Mouse (Mus musculus): Measurements from ENCODE around the gene Lhfp.

Lhfp gene

GRCm38 (mm10) chr3:53042240-53042567 lies 876 bp downstream of the Lhfp start:
- no peak for DNase-seq (ENCODE audit: low spot score)

- no peak for DNase-seq (ENCODE audit: low spot score)
Observed at GRCm38 (mm10) chr3:53043206-53043780, 2.0 kb downstream of the Lhfp start.

- no peak for DNase-seq (ENCODE audit: low spot score)
Observed at GRCm38 (mm10) chr3:53044238-53044637, 2.9 kb downstream of the Lhfp start.

GRCm38 (mm10) chr3:53044682-53045299 lies 3.5 kb downstream of the Lhfp start:
- DNase-seq (ENCODE audit: low spot score), result no peak

- no peak for DNase-seq (ENCODE audit: low spot score)
Observed at GRCm38 (mm10) chr3:53045697-53046096, 4.4 kb downstream of the Lhfp start.

GRCm38 (mm10) chr3:53046371-53046770 lies 5.0 kb downstream of the Lhfp start:
- no peak for DNase-seq (ENCODE audit: low spot score)

- DNase-seq (ENCODE audit: low spot score), result no peak
Observed at GRCm38 (mm10) chr3:53052385-53052784, 11.1 kb downstream of the Lhfp start.

- no peak for DNase-seq (ENCODE audit: low spot score)
Observed at GRCm38 (mm10) chr3:53056430-53056829, 15.1 kb downstream of the Lhfp start.

- DNase-seq (ENCODE audit: low spot score), result no peak
Observed at GRCm38 (mm10) chr3:53059959-53060358, 18.6 kb downstream of the Lhfp start.

GRCm38 (mm10) chr3:53063423-53064147 lies 22.3 kb downstream of the Lhfp start:
- DNase-seq (ENCODE audit: low spot score), result no peak

- DNase-seq (ENCODE audit: low spot score), result no peak
Observed at GRCm38 (mm10) chr3:53065267-53066094, 24.2 kb downstream of the Lhfp start.

GRCm38 (mm10) chr3:53066095-53066372 lies 24.7 kb downstream of the Lhfp start:
- DNase-seq (ENCODE audit: low spot score), result no peak

- no peak for DNase-seq (ENCODE audit: low spot score)
Observed at GRCm38 (mm10) chr3:53068399-53068798, 27.1 kb downstream of the Lhfp start.

- DNase-seq (ENCODE audit: low spot score), result no peak
Observed at GRCm38 (mm10) chr3:53074264-53074663, 32.9 kb downstream of the Lhfp start.

GRCm38 (mm10) chr3:53074761-53075160 lies 33.4 kb downstream of the Lhfp start:
- no peak for DNase-seq (ENCODE audit: low spot score)

GRCm38 (mm10) chr3:53080286-53080685 lies 39.0 kb downstream of the Lhfp start:
- no peak for DNase-seq (ENCODE audit: low spot score)

GRCm38 (mm10) chr3:53080710-53081109 lies 39.4 kb downstream of the Lhfp start:
- no peak for DNase-seq (ENCODE audit: low spot score)

- no peak for DNase-seq (ENCODE audit: low spot score)
Observed at GRCm38 (mm10) chr3:53083717-53084116, 42.4 kb downstream of the Lhfp start.

- no peak for DNase-seq (ENCODE audit: low spot score)
Observed at GRCm38 (mm10) chr3:53084806-53085205, 43.5 kb downstream of the Lhfp start.

- no peak for DNase-seq (ENCODE audit: low spot score)
Observed at GRCm38 (mm10) chr3:53086481-53087155, 45.3 kb downstream of the Lhfp start.

GRCm38 (mm10) chr3:53087156-53087805 lies 46.0 kb downstream of the Lhfp start:
- DNase-seq (ENCODE audit: low spot score), result no peak

GRCm38 (mm10) chr3:53089921-53090320 lies 48.6 kb downstream of the Lhfp start:
- DNase-seq (ENCODE audit: low spot score), result no peak
